Mouse (Mus musculus) cortical plate, adult 2 months (tissue): ENCODE results near the gene Ptrh1.

Experiments
- CTCF ChIP-seq: fragments of 200-500 bp; IDR thresholded peaks from 2 replicates; pipeline ENCODE4 v1.5.1; 2011; ENCODE audit warnings: mild to moderate bottlenecking, control low read depth, low read length; ENCODE audit not compliant: insufficient read depth; ENCODE audit errors: extremely low read depth
- POLR2A ChIP-seq: fragments of 200-500 bp; IDR thresholded peaks from 2 replicates; pipeline ENCODE4 v1.6.1; 2011; ENCODE audit warnings: mild to moderate bottlenecking, low read length, control low read depth; ENCODE audit not compliant: insufficient read depth; ENCODE audit errors: extremely low read depth

DNA sequence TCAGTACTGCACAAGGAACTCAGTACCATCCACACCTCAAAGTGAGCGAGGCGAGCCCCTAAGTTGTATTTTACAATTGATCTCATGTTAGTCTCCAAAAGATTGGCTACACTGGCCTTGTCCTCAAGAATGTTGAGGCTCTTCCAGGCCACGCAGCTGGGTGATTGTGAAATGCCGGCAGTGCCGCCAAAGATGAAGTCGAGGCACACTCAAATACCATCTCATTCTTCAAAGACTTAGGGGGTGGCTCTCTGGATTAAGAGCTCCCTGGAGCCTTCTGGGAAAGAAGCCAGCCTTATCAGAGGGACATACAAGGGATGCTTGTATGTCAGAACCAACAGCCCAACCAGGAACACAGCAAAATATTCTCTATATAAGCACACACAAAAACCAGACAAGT is 15.7 kb downstream of the Ptrh1 start:
- no peak for TF ChIP-seq CTCF
- no peak for TF ChIP-seq POLR2A
